Mouse (Mus musculus) embryonic fibroblast, embryonic 13.5 days (primary cell): ENCODE results near the gene Mgat1.

Source experiments
- CTCF ChIP-seq: IDR thresholded peaks from 2 replicates; pipeline ENCODE4 v1.5.1; 2011; ENCODE audit warnings: mild to moderate bottlenecking, control low read depth, low read length, moderate library complexity, borderline replicate concordance; ENCODE audit not compliant: insufficient read depth
- POLR2A ChIP-seq: IDR thresholded peaks from 2 replicates; pipeline ENCODE4 v1.6.1; 2011; ENCODE audit warnings: low read depth, mild to moderate bottlenecking, control low read depth, low read length, moderate library complexity

- TF ChIP-seq POLR2A (0 out of 2 replicates have a peak, but pooled peaks have one; percentile 30), CTCF (no peak)
These were observed 572 bp downstream of the Mgat1 start for GRCm38 (mm10) chr11:49244595-49244930.
